Mouse (Mus musculus) testis, postnatal 10 days (tissue): ENCODE measurements around the gene Olfr1095.

ENCODE experiments used
- DNase-seq: peaks from one replicate; pipeline ENCODE4 v3.0.0; 2021; ENCODE audit warnings: low spot score

Gene Olfr1095

GRCm38 (mm10) chr2:86851596-86851995, at the start of gene Olfr1095:
Olfr1095 (minus strand) TSS chr2:86851696.
- no peak for DNase-seq

DNA sequence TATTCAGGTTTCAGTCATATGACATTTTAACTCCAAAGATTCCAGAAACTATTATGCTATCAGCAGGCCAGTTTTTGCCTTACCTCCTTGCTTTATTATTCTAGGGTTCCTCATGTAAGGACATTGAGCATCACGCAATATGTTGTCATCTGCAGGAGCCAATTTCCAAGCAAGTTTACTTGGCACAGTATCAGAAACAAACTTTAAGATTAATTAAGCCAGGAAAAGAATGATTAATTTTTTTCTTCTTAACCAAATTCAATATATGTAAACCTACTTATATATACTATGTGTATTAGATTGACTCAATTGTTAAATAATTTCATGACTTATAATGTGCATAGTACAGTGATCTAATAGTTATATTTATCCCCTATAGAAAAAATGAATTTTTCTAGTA, 40.6 kb upstream of the Olfr1095 start, which contains the start of gene Olfr1097:
Gene Olfr1097 (minus strand): TSS at position 101 of the 400 bp plus-strand sequence.
- no peak for DNase-seq

DNA sequence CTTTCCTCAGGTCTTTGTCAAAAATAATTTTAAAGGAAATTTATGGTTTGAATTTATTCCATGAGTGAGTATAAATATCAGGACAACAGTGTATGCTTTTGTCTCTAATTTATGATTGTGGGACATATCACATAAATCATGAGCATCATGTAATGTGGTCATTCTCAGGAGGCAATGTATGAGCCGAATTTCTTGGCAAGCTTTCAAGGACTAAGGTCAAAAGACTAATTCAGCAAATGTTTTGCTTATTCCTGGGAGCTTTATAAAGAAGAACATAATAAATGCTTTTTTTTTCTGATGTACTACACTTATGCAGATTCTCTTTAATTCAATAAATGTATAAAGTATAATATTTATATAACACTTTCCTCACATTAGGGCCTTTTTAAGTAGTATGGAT, 23.2 kb upstream of the Olfr1095 start, which contains the start of gene Gm13723:
Gene Gm13723 (minus strand): TSS at position 101 of the 400 bp plus-strand sequence.
- no peak for DNase-seq

DNA sequence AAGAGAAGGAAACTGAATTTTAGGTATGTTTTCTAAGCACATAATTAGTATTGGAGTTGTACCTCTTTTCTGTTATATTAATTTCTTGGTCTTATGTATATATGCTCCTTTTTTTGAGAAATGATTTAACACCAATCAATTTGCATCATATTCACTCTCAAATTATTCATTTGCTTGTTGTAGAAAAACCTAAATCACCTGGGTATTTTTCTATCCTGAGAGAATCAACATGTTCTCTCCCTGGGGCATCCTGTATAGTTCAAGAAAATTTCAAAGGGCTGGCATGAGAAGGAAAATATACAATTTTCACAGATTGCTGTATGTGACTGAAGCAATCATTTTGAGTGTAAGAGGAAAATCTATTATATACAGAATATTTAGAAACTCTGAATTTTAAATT, 27.1 kb downstream of the Olfr1095 start, which contains the start of gene Olfr1094:
Gene Olfr1094 (plus strand): TSS at position 301 of the 400 bp plus-strand sequence.
- DNase-seq = no peak

DNA sequence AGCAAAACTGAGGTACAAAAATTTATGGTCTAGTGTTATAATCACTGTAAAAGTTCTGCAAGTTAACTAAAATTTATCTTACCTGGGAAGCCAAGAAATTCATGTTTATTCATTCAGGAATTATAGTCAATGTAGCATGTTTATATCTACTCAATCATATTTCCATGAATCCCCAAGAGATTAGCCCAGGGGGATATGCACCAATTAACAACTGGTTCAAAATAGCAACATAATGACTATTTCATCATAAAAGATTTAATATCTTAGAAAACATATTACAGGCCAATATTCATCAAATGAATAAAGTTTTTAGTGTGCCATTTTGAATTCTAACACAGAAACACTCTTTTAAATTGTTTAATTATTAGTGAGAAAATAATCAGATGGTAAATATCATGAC, 41.6 kb downstream of the Olfr1095 start, which contains the start of gene Olfr141:
Gene Olfr141 (minus strand): TSS at position 101 of the 400 bp plus-strand sequence.
- DNase-seq = no peak
